16 mouse cellular contexts compared by ENCODE assay signal in the genomic region with DNA sequence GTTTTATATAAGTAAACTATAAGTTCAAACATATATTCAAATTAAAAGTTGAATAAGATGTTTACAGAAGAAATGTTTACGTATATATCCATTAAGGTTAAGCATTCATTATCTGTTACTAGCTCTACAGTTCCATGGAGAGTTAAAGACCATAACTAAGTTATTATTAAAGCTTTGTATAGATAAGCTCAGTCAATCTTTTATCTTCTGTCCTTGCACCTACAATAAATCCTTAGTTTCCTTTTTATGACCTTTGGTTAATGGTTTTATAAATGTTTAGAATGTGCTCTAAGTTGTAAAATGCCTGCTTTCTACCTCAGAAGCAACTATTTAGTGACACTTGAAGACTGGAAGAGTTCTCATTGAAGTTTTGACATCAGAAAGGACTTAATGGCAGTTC.
"Had no signal": no experiment of that assay in that cellular context is flagged by ENCODE, and none has a peak within 500 bp of the region (broad histone marks: within the 10 kb centered on the region; RNA-seq: fewer than 3 reads in every experiment).

No protein-coding gene starts in this region.

- H3K9ac ChIP-seq: neural tube, embryonic 13.5 days; neural tube, embryonic 15.5 days; stomach, embryonic 15.5 days had no signal

- H3K4me1 ChIP-seq: neural tube, embryonic 13.5 days; neural tube, embryonic 15.5 days; stomach, embryonic 15.5 days had no signal

- H3K9me3 ChIP-seq: neural tube, embryonic 15.5 days; stomach, embryonic 15.5 days had no signal

- H3K27me3 ChIP-seq: neural tube, embryonic 13.5 days; neural tube, embryonic 15.5 days; stomach, embryonic 15.5 days had no signal

- H3K4me2 ChIP-seq: neural tube, embryonic 13.5 days; neural tube, embryonic 15.5 days; stomach, embryonic 15.5 days had no signal

- H3K36me3 ChIP-seq: neural tube, embryonic 13.5 days; neural tube, embryonic 15.5 days; stomach, embryonic 15.5 days had no signal

- H3K4me3 ChIP-seq: neural tube, embryonic 13.5 days; neural tube, embryonic 15.5 days; stomach, embryonic 15.5 days had no signal

- DNase-seq: retina, postnatal 1 day; right cerebral cortex, adult 18-20 months; right cerebral cortex, postnatal 14 days; right cerebral cortex, postnatal 25 days; right cerebral cortex, postnatal 4 days; spleen, adult 18-20 months; thymus, adult 18-20 months; thymus, adult 2 months; thymus, postnatal 14 days; thymus, postnatal 25 days; thymus, postnatal 36 days; thymus, postnatal 4 days had no signal

- H3K27ac ChIP-seq: neural tube, embryonic 13.5 days; neural tube, embryonic 15.5 days; stomach, embryonic 15.5 days; stomach, postnatal 0 days had no signal
